Comparison of ENCODE assay signal across 23 mouse cellular contexts in the genomic region with DNA sequence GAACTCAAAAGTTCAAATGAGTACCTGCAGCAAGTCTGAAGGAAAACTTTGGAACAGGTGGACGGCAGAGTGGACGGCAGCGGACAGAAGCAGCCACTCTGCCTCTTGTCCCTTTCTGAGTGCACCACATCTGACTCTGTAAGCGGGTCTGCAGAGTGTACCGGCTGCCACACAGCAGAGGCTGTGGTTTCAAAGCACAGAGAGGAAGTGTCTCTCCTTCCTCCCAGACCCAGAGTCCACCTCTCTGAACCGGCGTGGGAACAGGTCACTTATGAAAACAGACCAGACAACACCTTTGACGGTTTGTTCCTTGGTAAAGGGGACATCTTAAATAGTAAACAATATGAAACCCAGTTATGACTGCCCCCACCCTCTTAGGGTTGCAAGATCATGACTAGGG.
"Had no signal": no experiment of that assay in that cellular context is flagged by ENCODE, and none has a peak within 500 bp of the region (broad histone marks: within the 10 kb centered on the region; RNA-seq: fewer than 3 reads in every experiment).

No protein-coding gene starts in this region.

- H3K4me3 ChIP-seq: kidney, embryonic 15.5 days; limb, embryonic 10.5 days; limb, embryonic 13.5 days; liver, embryonic 12.5 days; liver, embryonic 15.5 days; lung, embryonic 15.5 days; midbrain, embryonic 12.5 days; midbrain, embryonic 15.5 days; myocyte; neural tube, embryonic 13.5 days; stomach, embryonic 15.5 days had no signal

- ATAC-seq: liver, embryonic 12.5 days; midbrain, embryonic 15.5 days had no signal

- H3K27me3 ChIP-seq: liver, embryonic 12.5 days; midbrain, embryonic 12.5 days; midbrain, embryonic 15.5 days; neural tube, embryonic 13.5 days; stomach, embryonic 15.5 days had no signal

- H3K4me1 ChIP-seq: liver, embryonic 15.5 days; lung, embryonic 15.5 days; midbrain, embryonic 12.5 days; midbrain, embryonic 15.5 days; neural tube, embryonic 13.5 days had no signal

- H3K9ac ChIP-seq: kidney, embryonic 15.5 days; limb, embryonic 13.5 days; liver, embryonic 12.5 days; liver, embryonic 15.5 days; lung, embryonic 15.5 days; midbrain, embryonic 12.5 days; midbrain, embryonic 15.5 days; neural tube, embryonic 13.5 days; stomach, embryonic 15.5 days had no signal

- DNase-seq: kidney, adult 8-10 months; kidney, postnatal 10 days; kidney, postnatal 36 days; layer of hippocampus, postnatal 36 days; liver; lung, adult 18-20 months; lung, postnatal 10 days; lung, postnatal 36 days; right cerebral cortex, adult 18-20 months; right cerebral cortex, postnatal 14 days; right cerebral cortex, postnatal 4 days; thymus, postnatal 25 days had no signal

- H3K27ac ChIP-seq: kidney, embryonic 15.5 days; limb, embryonic 10.5 days; limb, embryonic 13.5 days; liver, embryonic 12.5 days; liver, embryonic 15.5 days; lung, embryonic 15.5 days; midbrain, embryonic 12.5 days; midbrain, embryonic 15.5 days; neural tube, embryonic 13.5 days; stomach, embryonic 15.5 days had no signal

- H3K9me3 ChIP-seq: kidney, embryonic 15.5 days; limb, embryonic 10.5 days; limb, embryonic 13.5 days; liver, embryonic 12.5 days; liver, embryonic 15.5 days; lung, embryonic 15.5 days; midbrain, embryonic 12.5 days; midbrain, embryonic 15.5 days; neural tube, embryonic 13.5 days; stomach, embryonic 15.5 days had no signal

- H3K4me2 ChIP-seq: kidney, embryonic 15.5 days; limb, embryonic 13.5 days; liver, embryonic 12.5 days; liver, embryonic 15.5 days; lung, embryonic 15.5 days; midbrain, embryonic 12.5 days; midbrain, embryonic 15.5 days; neural tube, embryonic 13.5 days; stomach, embryonic 15.5 days had no signal

- H3K36me3 ChIP-seq: kidney, embryonic 15.5 days; liver, embryonic 12.5 days; liver, embryonic 15.5 days; lung, embryonic 15.5 days; midbrain, embryonic 12.5 days; midbrain, embryonic 15.5 days; neural tube, embryonic 13.5 days; stomach, embryonic 15.5 days had no signal
